Mouse (Mus musculus) effector memory CD4-positive, alpha-beta T cell, adult 7 months (primary cell): Measurements from ENCODE around the gene Tepp. TPM values are rescaled to one million over a fixed set of nuclear protein-coding genes. Genes with fewer than 3 reads are reported as not detected.

Source experiments
- polyA plus RNA-seq: library from polyadenylated mRNA; unstranded; fragments of 100-300 nt; shearing (Covaris generic); gene quantifications from one replicate; pipeline ENCODE4 v1.2.1, GENCODE M21; 2017

The Tepp gene
- not detected for polyA plus RNA-seq

GRCm38 (mm10) chr8:95310342-95310970, at the start of gene Tepp:
TSS of gene Tepp (plus strand) at chr8:95310566.

DNA sequence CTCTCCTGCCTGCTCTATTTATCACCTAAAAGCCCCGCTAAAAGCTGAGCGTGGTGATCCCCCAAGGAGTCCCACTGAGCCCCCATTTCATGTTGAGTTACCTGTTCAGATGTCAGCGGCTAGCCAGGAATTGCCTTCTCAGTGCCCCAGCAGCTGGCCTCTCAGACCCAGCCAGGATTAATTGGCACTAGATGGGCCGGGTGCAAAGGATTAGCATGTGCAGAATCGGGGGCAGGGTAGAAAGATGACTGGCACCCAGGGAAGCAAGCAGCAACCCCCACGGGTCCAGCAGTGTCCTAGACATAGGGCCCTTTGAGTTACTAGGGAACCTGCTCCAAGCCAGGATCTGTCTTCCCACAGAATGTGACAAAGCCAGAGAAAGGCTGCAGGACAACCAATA, 3.9 kb upstream of the Tepp start, which contains the start of gene Cngb1:
TSS of gene Cngb1 (minus strand) at position 155 of the 400 bp plus-strand sequence.

DNA sequence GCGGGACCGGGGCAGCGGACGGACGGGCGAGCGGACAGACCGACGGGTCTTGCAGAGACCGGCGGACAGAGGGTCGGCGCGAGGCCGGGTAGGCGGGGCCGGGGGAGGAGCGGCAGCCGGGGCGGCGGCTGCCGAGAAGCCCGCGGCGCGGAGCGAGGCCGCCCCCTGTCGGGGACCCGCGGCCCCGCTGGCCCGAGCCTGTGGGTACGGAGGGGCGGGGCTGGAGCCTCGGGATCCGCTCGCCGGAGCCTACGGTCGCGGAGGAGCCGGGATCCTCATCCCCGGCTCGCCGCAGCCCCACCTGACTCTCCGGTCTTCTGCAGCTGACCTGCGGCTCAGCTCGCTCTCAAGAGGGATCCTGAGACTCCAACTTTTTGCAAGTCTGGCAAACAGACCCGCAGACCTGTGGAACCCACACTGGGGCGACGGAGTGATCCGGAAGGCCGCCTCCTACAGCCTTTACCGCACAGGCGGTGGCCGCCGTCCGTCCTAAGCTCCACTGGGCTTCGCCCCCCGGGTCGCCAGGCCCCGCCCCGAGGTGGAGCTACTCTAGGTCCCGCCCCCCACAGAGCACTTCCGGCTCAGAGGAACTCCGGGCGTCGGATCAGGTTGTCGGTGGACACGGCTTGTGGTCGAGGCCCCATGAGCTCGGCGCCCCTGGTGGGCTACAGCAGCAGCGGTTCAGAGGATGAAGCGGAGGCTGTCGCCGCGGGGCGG, 21.5 kb downstream of the Tepp start, which contains the start of the genes Zfp319 and Usb1:
TSS of gene Zfp319 (minus strand) at position 231 of the 717 bp plus-strand sequence.
TSS of gene Usb1 (plus strand) at position 565 of the 717 bp plus-strand sequence.

DNA sequence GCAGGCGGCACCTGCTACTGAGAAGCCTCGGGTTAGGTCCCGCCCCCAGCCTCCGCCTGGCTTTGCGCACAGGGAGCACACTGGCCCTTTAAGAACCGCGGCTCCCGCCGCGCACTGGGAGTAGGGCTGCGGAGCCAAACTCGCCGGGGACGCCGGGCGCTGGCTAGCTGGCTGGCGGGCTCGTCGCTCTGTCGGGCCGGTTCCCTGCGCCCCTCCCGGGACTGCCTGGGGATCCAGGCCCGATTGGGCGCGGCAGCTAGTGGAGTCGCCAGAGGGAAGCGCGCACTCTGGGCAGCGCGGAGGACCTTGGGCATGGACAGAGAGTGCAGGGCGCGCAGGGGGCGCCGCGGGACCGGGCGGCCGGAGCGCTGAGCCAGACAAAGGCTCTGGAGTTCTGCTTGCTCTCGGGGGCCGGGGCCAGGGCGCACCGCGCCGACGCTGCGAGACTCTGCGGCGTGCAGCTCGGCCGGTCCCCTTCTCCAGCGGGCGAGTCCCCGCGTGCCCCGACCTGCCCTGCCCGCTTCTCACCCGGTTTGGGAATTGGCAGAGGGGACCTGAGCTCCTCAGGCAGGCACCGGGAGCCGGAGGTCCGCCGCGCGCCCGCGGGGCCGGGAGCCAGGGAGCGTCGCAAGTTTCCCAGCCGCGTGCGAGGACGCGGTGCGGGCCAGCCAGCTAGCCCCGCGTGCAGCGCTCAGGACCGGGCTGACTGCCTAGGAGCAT, 41.9 kb downstream of the Tepp start, which contains the start of gene Mmp15:
TSS of gene Mmp15 (plus strand) at position 118 of the 720 bp plus-strand sequence.

Other genes starting within 250 kb of the Tepp start
- gene Katnb1, start 229.4 kb upstream of the Tepp start, polyA plus RNA-seq, result 34.7 TPM
- 0.39 TPM for gene Kifc3, start 107.8 kb upstream of the Tepp start, polyA plus RNA-seq
- gene Cngb1, start 4.0 kb upstream of the Tepp start, polyA plus RNA-seq, result 0.13 TPM
- 5.9 TPM for gene Zfp319, start 21.4 kb downstream of the Tepp start, polyA plus RNA-seq
- 52.2 TPM for gene Usb1, start 21.7 kb downstream of the Tepp start, polyA plus RNA-seq
- 0.27 TPM for gene Mmp15, start 41.7 kb downstream of the Tepp start, polyA plus RNA-seq
- gene Cfap20, start 124.3 kb downstream of the Tepp start, polyA plus RNA-seq, result 36.4 TPM
- gene Csnk2a2, start 179.5 kb downstream of the Tepp start, polyA plus RNA-seq, result 40.8 TPM
- not detected for gene Ccdc113, start 223.5 kb downstream of the Tepp start, polyA plus RNA-seq